Mouse (Mus musculus): ENCODE data around the gene Chmp6.
A peak's percentile ranks its signal among the peaks of the same experiment; 100 is the strongest.

The Chmp6 gene

GRCm38 (mm10) chr11:119937216-119937615, 24.0 kb downstream of the Chmp6 start:
- DNase-seq (ENCODE audit: low read depth, low spot score) = no peak

- no peak for DNase-seq (ENCODE audit: low read depth, low spot score)
Measured at GRCm38 (mm10) chr11:119937772-119938502, 24.7 kb downstream of the Chmp6 start.

- no peak for DNase-seq (ENCODE audit: low read depth, low spot score)
Measured at GRCm38 (mm10) chr11:119939073-119939710, 26.0 kb downstream of the Chmp6 start.

GRCm38 (mm10) chr11:119939711-119940106, 26.5 kb downstream of the Chmp6 start:
- no peak for DNase-seq (ENCODE audit: low read depth, low spot score)

- no peak for DNase-seq (ENCODE audit: low read depth, low spot score)
Measured at GRCm38 (mm10) chr11:119940142-119940541, 26.9 kb downstream of the Chmp6 start.

GRCm38 (mm10) chr11:119941794-119942193, 28.6 kb downstream of the Chmp6 start:
- DNase-seq (ENCODE audit: low read depth, low spot score) = no peak

GRCm38 (mm10) chr11:119942201-119942726, 29.0 kb downstream of the Chmp6 start:
- DNase-seq (ENCODE audit: low read depth, low spot score) = peak; percentile 80

- DNase-seq (ENCODE audit: low read depth, low spot score) = peak; percentile 97
Measured at GRCm38 (mm10) chr11:119942727-119943427, 29.6 kb downstream of the Chmp6 start, which contains the start of gene Baiap2. Gene Baiap2, plus strand, starts transcription at chr11:119942763.

- DNase-seq (ENCODE audit: low read depth, low spot score) = peak; percentile 72
Measured at GRCm38 (mm10) chr11:119943428-119943988, 30.3 kb downstream of the Chmp6 start.

GRCm38 (mm10) chr11:119945343-119945742, 32.1 kb downstream of the Chmp6 start:
- DNase-seq (ENCODE audit: low read depth, low spot score) = no peak

- no peak for DNase-seq (ENCODE audit: low read depth, low spot score)
Measured at GRCm38 (mm10) chr11:119947426-119947825, 34.2 kb downstream of the Chmp6 start.

GRCm38 (mm10) chr11:119947897-119948296, 34.7 kb downstream of the Chmp6 start:
- DNase-seq (ENCODE audit: low read depth, low spot score) = peak; percentile 46

GRCm38 (mm10) chr11:119948305-119948704, 35.1 kb downstream of the Chmp6 start:
- DNase-seq (ENCODE audit: low read depth, low spot score) = peak; percentile 63

- no peak for DNase-seq (ENCODE audit: low read depth, low spot score)
Measured at GRCm38 (mm10) chr11:119948803-119949202, 35.6 kb downstream of the Chmp6 start.

GRCm38 (mm10) chr11:119950535-119950934, 37.3 kb downstream of the Chmp6 start:
- no peak for DNase-seq (ENCODE audit: low read depth, low spot score)

GRCm38 (mm10) chr11:119951326-119951725, 38.1 kb downstream of the Chmp6 start:
- DNase-seq (ENCODE audit: low read depth, low spot score) = no peak

- peak; percentile 85 for DNase-seq (ENCODE audit: low read depth, low spot score)
Measured at GRCm38 (mm10) chr11:119952429-119953224, 39.4 kb downstream of the Chmp6 start.

GRCm38 (mm10) chr11:119954233-119954632, 41.0 kb downstream of the Chmp6 start:
- no peak for DNase-seq (ENCODE audit: low read depth, low spot score)

GRCm38 (mm10) chr11:119954749-119955337, 41.6 kb downstream of the Chmp6 start:
- no peak for DNase-seq (ENCODE audit: low read depth, low spot score)

- no peak for DNase-seq (ENCODE audit: low read depth, low spot score)
Measured at GRCm38 (mm10) chr11:119955432-119955831, 42.2 kb downstream of the Chmp6 start.

- DNase-seq (ENCODE audit: low read depth, low spot score) = no peak
Measured at GRCm38 (mm10) chr11:119956590-119956989, 43.3 kb downstream of the Chmp6 start.

Measured in 3T3-L1 (cell line).